Mouse (Mus musculus): ENCODE results near the gene Lrrc42.
A peak's percentile ranks its signal among the peaks of the same experiment; 100 is the strongest.

Gene Lrrc42

DNA sequence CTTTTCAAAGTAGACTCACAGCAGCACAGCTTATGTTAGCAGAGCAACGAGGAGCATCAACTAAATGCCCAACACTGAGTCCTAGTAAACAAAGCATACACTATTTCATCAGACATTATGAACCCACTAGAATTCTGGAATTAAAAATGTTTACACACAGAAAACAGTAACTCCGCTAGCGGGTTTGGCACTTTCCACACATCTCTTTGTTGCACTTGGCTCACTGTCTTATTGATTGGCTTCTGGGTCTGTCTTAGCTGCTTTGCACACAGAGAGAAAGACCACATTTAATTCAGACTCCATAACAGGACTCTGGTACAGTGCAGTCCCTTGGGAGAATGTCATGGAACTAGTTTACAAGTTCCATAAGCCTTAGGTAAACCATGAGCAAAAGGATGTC is 5.3 kb downstream of the Lrrc42 start:
- DNase-seq, result no peak

DNA sequence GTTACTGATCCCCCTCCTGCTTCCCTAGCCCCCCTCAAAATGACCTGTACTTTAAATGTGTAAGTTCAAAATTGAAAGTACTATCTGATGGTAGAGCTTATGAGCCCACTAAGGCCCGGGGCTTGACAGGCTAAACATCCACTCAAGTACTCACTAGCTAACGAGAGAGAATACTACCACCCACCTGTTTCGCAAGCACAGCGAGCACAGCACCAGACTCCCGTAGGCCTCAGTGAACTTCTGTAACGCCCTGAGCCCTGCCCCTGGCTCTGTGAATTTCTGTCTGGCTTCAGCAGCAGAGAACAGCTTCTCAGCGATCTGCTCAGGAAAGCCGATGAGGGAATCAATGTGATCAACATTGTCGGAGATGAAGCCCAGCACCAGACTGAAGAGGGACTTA is 6.2 kb downstream of the Lrrc42 start:
- DNase-seq, result peak in 1 of 2 experiments; percentile 33

DNA sequence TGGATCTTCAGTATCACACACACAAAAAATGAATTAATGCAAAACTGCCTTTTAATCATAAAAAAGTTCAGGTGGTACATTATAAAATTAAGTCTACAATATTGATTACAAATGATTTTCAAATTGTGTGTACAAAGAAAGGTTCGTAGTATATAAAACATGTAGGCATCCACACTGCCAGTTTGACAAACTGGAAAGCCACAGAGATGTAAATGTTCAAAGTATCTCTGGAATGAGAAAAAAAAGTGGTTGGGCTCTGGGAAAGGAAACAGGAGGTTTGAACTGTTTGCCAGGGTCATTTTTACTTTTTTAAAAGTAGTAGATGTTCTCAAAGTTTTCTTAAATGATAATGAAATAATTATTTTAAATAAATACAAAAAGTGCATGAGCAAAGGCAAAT is 7.3 kb downstream of the Lrrc42 start:
- DNase-seq, result no peak

DNA sequence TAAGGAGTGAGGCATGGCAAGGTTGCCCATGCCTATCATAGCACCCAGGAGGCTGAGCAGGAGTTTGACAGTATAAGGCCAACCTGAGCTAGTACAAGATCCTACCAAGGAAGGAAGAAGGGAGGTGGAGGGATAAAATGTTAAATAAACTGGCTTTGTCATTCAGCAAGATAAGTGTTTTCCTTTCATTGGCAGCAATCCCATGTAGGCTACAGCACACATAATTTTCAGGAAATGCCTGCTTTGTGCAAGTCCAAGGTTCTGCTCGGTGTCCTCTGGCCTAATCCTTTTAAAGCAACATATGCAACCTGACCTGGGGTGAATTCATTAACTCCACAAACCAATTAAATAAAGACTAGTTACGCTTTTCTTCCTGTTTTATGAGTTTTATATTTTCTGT is 8.0 kb downstream of the Lrrc42 start:
- peak in 1 of 2 experiments; percentile 21 for DNase-seq

DNA sequence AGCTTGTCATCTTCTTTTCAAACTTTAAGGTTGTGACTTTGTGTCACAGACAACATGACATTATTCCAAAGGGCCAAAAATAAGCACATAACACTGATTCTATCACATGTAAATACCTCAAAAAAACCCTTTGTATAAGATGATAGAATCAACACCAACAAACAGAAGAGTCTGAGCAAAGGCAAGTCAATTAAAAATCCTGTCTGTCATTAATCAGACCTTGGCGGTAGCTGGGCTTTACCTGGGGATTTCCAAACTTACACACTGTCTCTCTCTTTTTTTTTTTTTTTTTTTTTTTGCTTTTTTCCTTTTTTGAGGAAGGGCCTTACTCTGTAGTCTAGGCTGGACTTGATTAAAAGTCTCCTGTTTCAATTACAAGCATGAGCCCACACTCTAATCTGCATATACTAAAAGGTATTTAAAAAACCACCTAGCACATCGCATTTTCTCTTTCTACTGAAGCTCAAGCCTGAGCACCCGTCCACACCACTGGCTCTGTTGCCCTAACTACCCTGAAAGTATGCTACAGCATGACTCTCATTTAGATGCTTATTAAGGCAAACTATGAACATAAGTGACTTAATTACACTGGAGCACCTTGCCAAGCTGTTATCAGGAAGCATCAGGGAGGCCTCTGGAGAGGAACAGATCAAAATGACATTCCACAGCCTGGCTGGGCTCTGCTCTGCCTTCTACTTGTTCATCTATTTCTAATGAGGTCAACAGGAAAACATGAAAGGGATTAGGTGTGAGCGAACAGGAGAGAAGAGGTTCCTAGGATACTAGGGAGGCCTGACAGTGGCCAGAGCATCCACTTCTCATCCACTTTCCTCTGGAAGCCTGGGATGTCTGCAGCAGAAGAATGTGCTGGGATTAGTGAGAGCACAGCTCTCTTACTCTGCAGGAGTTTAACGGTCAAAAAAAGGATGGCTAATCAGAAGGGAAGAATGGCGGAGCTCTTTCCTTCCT is 9.7 kb downstream of the Lrrc42 start:
- no peak for DNase-seq

DNA sequence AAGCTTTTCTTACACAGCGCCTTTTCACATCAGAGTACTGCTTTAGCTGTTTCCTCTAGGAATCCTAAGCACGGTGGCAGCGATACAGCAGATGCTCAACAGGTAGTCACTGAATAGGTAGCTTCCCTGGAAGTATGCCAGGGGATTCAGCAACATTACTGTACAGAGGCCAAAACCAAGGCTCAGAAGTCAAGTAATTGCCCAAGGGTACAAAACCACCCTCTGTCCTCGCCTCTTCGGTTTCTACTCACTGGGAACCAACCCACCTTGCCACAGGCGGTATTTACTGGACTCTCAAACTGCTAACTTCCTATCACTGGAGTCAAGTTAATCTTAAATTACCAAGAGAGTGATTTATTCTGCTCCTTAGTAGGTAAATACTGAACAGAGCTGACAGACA is 13.1 kb downstream of the Lrrc42 start:
- DNase-seq, result no peak

DNA sequence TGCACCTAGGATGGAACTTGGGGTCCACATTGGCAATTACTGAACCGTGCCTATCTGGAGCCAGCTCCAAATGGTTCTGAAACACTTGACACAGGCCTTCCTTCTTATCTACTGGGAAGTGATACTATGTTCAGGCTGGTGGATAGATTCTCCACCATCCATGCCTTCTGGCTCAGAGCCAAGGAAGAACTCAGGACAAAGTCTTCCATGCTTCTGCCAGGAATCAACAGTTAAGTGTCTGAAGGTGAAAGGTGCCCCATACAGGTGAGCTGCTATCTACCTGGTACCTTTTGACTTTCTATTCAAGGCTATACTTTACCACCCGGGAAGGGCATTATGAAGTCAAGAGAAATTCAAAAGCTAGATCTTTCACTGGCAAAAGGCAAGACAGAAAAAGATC is 15.1 kb downstream of the Lrrc42 start:
- no peak for DNase-seq

DNA sequence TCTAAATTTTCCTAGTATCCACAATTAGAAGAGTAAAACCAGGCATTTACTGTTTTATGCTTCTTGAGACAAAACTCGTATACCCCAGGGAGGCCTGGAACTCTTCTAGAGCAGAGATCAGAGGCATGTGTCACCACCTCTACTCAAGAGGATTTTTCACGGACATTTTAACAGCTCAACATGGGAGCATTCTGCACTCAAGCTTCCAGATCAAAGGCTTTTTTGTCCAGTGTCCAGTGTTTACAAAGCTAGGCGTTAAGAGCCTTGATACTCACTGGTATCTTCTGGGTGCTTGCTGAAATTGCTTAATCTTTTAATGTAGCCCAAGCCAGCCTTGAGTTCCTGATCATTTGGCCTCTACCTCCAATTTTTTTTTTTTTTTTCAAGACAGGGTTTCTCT is 21.1 kb downstream of the Lrrc42 start:
- no peak for DNase-seq

DNA sequence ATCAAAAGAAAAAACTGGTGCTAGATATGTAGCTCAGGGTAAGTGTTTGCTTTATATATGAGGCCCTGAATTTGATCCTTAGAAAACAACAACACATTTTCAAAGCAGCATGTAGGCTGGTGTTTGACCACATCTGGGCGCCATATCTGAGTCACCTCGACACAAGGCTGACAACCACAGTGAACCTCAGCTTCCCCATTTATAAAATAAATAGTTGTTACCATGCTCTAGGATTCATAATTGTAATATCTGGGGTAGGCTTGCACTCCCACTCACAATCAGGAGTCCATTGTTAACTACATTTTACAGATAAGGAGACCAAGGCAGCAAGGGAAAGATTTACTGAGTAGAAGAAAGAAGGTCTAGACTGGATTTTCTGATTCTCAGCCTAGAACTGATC is 27.0 kb downstream of the Lrrc42 start:
- DNase-seq, result no peak

DNA sequence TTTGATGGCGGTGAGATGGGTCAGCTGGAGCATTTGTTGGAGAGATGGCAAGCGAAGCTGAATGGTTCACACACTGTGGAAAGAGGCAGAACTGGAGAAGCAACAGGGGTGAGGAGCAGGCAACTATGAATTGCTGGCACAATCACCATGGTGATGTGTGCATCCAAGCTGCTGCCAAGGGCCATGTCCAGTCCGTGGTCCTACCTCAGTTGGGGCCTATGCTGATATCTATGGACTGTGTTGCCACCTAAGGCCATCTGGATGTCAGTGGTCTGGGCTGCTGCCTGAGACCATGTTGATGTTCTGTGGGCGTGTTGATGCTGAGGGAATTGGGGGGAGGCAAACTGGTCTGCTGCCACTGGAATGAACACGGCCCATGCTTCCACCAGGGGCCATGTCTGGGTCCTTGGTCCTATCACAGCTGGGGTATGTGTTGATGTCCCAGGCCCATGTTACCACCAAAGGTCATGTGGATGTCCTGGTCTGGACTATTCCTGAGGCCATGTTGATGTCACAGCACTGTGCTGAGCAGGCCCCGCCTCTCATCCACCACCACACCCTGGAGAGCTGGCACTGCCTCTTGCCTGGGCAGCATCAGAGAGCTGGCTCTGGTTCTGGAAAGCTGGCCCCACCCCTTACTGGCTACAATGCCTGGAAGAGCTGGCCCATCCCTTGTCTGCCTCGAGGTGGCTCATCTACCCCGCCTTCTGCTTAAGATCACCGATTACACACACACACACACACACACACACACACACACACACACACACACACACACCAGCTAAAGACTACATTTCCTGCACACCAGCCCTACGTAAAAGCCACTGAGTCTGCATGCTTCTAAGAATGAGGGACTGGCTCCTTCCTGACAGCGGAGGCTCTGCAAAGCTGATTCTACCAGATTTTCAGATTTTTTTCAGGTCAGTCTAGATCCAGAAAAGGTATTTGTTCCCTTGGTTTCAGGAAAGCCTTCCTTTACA is 29.8 kb downstream of the Lrrc42 start:
- peak; percentile 74 to 80 for DNase-seq

DNA sequence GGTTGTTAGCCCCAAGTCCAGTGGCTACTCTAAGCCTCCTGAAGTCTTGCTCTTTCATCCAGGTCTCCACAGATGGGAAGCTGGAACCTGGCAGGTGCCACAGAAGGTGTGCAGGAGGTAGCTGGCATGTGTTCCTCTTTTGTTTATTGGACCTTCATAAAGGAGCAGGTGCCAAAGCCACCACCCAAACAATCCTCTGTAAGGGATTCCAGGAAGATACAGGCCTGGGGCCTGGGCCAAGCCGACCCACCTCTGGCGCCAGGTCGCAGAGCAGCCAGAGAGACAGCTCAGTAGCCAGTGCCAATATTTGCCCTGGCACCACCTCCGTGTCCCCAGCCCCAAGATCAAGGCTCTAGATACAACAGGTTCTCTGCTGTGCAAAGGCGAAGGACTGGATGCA is 31.8 kb downstream of the Lrrc42 start:
- peak in 1 of 2 experiments; percentile 43 for DNase-seq

DNA sequence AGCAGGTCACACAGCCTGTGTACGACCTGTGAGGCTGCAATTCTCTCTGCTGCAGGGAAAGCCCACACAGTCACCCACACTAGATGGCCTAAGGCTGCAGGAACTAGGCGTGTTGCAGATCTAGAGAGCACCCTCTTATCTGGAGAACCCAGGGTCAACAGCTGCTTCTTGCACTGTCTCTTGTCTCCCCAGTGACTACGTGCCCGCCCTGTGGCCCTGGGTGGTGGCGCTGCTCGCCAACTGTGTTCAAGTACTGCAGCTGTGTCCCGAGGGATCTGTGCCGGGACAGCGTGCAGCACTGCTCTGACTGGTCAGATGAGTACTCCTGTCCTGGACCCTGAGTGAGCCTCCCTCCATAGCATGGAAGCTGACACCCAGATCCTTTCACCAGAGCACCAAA is 35.8 kb downstream of the Lrrc42 start:
- no peak for DNase-seq

DNA sequence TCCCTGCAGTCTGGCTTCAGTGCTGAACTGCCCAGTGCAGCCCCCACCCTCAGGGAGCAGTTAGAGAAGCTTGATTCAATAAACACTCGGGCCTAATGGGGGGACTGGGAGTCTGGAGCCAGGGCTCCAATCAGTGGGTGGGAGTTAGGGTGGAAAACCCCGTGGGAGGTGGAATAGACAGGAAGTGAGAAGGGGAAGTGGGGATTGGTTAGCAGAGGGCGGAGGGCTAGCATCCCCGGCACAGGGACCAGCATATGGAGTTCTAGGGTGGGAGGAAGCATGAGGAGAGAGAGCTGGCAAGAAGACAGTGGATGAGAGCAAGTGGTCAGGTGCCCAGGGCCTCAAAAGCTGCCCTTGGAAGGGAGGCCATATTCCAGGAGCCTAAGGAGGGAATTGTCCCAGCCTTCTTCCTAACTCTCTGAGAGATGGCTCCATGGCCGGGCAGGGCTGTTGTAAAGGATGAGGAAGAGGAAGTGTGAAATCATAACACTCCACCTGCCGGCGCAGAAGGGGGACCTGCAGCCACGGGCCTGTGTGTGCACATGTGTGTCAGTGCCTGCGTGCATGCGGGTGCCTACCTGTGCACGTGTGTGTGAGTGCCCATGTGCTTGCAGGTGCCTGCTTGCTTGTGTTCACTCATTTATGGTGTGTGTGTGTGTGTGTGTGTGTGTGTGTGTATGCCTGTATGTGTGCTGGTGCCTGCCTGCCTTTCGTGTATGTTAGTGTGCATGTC is 39.9 kb downstream of the Lrrc42 start:
- DNase-seq, result no peak

DNA sequence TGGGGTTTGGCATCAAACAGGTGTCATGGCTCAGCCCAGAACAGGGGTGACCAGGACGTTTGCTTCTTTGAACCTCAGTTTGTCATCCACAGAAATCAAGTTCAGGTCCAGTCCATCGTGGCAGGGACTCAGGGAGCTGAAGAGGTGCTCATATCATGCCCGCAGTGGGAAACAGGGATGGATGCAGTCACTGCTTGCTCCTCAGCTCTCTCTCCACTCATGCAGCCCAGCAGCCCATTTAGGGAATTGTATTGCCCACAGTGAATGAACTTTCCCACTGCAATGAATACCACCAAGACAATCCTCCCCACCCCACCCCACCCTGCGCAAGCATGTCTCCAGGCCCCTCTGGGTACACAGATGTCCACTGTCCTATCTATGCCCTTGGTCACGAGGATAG is 41.4 kb downstream of the Lrrc42 start:
- DNase-seq, result no peak

DNA sequence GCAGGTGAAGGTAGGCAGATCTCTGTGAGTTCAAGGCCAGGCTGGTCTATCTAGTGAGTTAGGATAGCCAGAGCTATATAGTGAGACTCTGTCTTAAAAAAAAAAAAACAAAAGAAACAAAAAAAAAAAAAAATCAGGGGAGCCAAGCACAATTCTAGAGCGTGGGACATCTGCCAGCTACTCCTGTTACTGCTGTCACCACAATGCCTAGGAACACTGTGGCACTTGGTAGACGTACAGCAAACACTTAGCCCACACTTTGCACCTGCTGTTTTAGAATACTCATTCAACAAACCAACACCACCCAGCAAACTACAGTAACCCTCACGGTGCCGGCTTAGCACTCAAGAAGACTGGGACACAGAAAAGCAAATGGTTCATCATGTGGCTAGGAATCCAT is 41.9 kb downstream of the Lrrc42 start:
- DNase-seq, result peak; percentile 83 to 92

DNA sequence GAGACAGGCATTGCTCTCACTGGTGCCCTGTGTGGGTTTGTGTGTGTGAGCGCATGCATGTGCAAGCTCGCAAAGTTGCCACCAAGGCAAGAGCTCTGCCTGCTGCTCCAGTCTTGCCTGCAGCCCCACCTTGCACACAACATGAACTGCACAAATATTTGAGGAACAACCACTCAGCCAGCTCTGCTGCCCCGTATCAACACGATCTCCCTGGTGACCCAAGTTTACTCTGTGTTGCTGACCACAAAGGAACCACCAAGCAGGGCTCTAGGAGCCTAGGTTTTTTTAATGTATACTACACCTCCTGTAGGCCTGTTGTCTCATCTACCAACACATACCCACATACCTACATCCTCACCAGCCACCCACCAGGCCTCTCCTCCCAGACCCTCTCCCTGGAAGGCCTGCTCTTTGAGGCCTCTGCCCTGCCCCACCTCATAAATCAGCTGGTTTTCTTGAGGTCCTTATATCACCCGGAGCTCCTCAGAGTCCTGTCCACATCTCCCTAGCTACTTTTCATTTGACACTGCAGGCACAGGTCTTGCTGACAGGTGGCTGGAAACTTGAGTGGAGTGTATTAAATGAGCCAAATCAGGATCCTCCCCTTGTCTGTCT is 42.7 kb downstream of the Lrrc42 start:
- peak; percentile 80 to 88 for DNase-seq

DNA sequence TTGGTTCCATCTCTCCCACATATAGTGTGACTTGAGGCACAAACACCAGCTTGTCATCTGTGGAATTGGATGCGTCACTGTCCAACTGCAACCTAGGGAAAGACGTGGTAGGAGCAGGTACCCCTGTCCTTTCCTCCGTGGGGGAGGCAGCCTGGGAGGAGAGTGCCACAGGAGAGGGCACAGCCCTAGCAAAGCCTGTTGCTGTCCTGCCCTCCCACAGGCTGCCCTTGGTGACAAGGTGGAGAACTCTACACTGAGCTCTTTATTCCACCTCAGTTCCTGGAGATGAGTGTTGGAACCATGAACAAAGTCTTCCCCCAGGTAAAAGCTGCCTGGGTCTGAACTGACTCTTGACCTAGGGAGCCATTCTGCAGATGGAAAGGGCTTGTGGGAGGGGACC is 44.5 kb downstream of the Lrrc42 start, which contains the start of gene Ldlrad1:
Ldlrad1 (plus strand) TSS at position 301 of the 400 bp plus-strand sequence.
- DNase-seq, result no peak

DNA sequence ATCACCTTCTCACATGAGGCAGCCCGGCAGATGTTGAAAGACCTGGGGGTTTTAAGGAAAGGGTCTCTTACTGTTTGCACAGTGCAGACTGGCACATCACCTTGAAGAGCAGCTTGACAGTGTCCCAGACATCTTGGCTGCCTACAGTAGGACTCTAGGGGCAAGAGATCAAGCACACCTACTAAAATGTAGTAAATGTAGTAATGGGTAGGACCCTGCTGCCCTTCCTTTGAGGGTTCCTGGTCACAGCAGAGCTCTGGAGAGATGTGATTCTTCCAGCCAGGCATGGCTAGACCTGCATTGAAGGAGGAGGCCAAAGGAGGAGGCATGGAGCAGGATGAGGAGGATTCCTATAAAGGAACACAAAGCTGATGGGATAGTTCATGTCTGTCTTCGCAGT is 46.3 kb downstream of the Lrrc42 start:
- no peak for DNase-seq

DNA sequence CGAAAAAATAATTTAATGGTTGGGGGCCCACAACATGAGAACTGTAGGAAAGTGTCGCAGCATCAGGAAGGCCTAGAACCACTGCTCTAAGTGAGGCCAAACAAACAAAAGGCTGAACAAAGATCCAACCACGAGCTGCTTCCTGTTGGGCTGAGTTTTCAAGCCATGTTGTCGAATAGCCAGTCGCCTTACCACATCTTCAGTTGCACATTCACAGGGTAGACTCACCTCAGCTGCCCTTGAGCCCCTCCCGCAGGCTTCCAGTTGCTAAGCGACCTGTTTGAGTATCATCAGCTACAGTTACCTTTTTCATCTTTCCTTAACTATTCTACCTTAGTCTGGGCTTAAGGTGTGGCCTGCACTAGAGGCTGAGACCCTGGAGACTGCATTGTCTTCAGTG is 50.3 kb downstream of the Lrrc42 start:
- peak in 1 of 2 experiments; percentile 38 for DNase-seq

DNA sequence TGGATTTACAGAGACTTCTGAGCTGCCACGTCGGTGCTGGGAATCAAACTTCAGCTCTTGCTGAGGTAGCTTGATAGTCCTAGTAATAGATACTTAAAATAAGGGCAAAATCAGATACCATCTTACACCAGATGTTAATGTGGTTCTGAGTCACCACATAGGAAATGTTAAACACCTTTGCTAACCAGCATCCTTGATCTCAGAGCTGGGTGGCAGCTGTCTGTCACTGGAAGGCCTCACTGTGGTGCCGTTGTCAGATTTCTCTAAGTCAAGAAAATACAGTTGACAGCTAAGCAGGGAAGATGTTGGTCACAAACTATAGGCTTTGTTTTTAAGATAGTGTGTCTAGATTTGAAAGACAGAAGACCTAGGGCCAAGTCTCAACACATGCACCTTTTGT is 51.6 kb downstream of the Lrrc42 start:
- DNase-seq, result no peak

DNA sequence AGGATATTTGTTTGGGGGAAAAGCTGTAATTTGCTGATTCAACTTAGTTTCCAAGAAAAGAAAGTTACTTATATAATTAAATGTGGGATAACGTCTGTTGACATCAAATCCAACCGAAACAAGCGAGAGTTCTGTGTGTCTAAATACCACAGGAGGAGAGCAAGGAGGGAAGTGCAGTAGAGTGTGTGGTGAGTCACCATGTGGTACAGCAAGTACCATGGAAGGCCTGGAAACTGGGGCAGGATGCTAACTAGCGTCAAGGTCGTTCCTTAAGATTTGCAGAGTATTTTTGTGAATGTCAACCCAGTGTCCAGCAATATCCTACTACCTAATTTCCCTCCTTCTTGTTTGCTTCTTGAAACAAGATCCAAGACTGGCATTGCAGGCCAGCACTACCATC is 55.3 kb downstream of the Lrrc42 start:
- no peak for DNase-seq

DNA sequence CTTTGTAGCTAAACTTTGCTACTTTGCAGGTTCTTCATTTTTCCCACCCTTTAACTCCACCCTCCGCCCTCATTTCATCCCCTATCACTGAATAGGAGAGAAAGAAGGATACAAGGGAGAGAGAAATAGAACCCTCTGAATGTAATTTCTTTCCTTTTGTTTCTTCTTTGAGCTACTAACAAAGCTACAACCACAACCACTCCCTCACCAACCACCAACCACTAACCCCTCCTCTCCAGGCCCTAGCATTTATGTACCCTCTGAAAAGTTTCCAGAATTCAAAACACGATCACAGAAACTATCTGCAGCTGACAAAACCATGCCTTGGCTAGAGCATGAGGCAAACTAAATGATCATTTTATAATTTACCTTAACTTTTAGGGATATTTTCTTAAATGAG is 56.9 kb downstream of the Lrrc42 start:
- no peak for DNase-seq

All from lung, adult 18-20 months (tissue).